Mouse (Mus musculus): ENCODE measurements around the gene Crispld2. TPM values are rescaled to one million over a fixed set of nuclear protein-coding genes. Genes with fewer than 3 reads are reported as not detected.

Crispld2 gene
- polyA plus RNA-seq, 1 experiment from 2014 or later, result 9.2 TPM

GRCm38 (mm10) chr8:120017349-120017748 is 25.1 kb downstream of the Crispld2 start:
- Histone ChIP-seq H3K9me3 (no peaks in the 10 kb centered on the region), H3K4me1 (peaks cover 13% of the 10 kb centered on the region), H3K27me3 (no peaks in the 10 kb centered on the region), H3K4me3 (no peak overlapping the region), H3K27ac (no peak overlapping the region), H3K9ac (no peak overlapping the region), H3K36me3 (no peaks in the 10 kb centered on the region), H3K4me2 (no peak overlapping the region)
- no peak for ATAC-seq (ENCODE audit: borderline replicate concordance, extremely low read depth, low FRiP score, low TSS enrichment)
- 86% methylated on average over 13 of the region's 13 CpGs for WGBS

GRCm38 (mm10) chr8:120017786-120018185 is 25.5 kb downstream of the Crispld2 start:
- Histone ChIP-seq H3K9ac (no peak overlapping the region), H3K4me1 (peaks cover 13% of the 10 kb centered on the region), H3K36me3 (no peaks in the 10 kb centered on the region), H3K9me3 (no peaks in the 10 kb centered on the region), H3K27me3 (no peaks in the 10 kb centered on the region), H3K27ac (no peak overlapping the region), H3K4me2 (no peak overlapping the region), H3K4me3 (no peak overlapping the region)
- WGBS, result 94% methylated on average over 6 of the region's 6 CpGs
- ATAC-seq (ENCODE audit: borderline replicate concordance, extremely low read depth, low FRiP score, low TSS enrichment), result no peak

GRCm38 (mm10) chr8:120018379-120018778 is 26.1 kb downstream of the Crispld2 start:
- Histone ChIP-seq H3K4me3 (no peak overlapping the region), H3K4me2 (no peak overlapping the region), H3K27me3 (no peaks in the 10 kb centered on the region), H3K9me3 (no peaks in the 10 kb centered on the region), H3K36me3 (no peaks in the 10 kb centered on the region), H3K4me1 (peaks cover 13% of the 10 kb centered on the region), H3K9ac (no peak overlapping the region), H3K27ac (no peak overlapping the region)
- ATAC-seq (ENCODE audit: borderline replicate concordance, extremely low read depth, low FRiP score, low TSS enrichment), result no peak
- 74% methylated on average over 6 of the region's 6 CpGs for WGBS

GRCm38 (mm10) chr8:120019297-120019696 is 27.1 kb downstream of the Crispld2 start:
- Histone ChIP-seq H3K27ac (no peak overlapping the region), H3K9ac (no peak overlapping the region), H3K4me2 (no peak overlapping the region), H3K36me3 (no peaks in the 10 kb centered on the region), H3K4me3 (no peak overlapping the region), H3K4me1 (peaks cover 6% of the 10 kb centered on the region), H3K27me3 (no peaks in the 10 kb centered on the region), H3K9me3 (no peaks in the 10 kb centered on the region)
- 85% methylated on average over 5 of the region's 5 CpGs for WGBS
- ATAC-seq (ENCODE audit: borderline replicate concordance, extremely low read depth, low FRiP score, low TSS enrichment), result no peak

GRCm38 (mm10) chr8:120020298-120020697 is 28.1 kb downstream of the Crispld2 start:
- Histone ChIP-seq H3K9me3 (no peaks in the 10 kb centered on the region), H3K27me3 (no peaks in the 10 kb centered on the region), H3K36me3 (no peaks in the 10 kb centered on the region), H3K4me1 (no peaks in the 10 kb centered on the region), H3K4me2 (no peak overlapping the region), H3K4me3 (no peak overlapping the region), H3K27ac (no peak overlapping the region), H3K9ac (no peak overlapping the region)
- ATAC-seq (ENCODE audit: borderline replicate concordance, extremely low read depth, low FRiP score, low TSS enrichment), result no peak
- WGBS, result 76% methylated on average over 7 of the region's 7 CpGs

- H3K36me3 ChIP-seq, result no peaks in the 10 kb centered on the region
- no peak overlapping the region for H3K4me3 ChIP-seq
- no peak overlapping the region for H3K27ac ChIP-seq
- no peaks in the 10 kb centered on the region for H3K27me3 ChIP-seq
- WGBS, result 55% methylated on average over 5 of the region's 5 CpGs
- H3K4me1 ChIP-seq, result no peaks in the 10 kb centered on the region
- H3K9ac ChIP-seq, result no peak overlapping the region
- ATAC-seq (ENCODE audit: borderline replicate concordance, extremely low read depth, low FRiP score, low TSS enrichment), result no peak
- no peak overlapping the region for H3K4me2 ChIP-seq
- no peaks in the 10 kb centered on the region for H3K9me3 ChIP-seq
Observed at GRCm38 (mm10) chr8:120026199-120026598, 34.0 kb downstream of the Crispld2 start.

GRCm38 (mm10) chr8:120026991-120027390 is 34.8 kb downstream of the Crispld2 start:
- 75% methylated on average over 6 of the region's 6 CpGs for WGBS
- H3K27me3 ChIP-seq, result no peaks in the 10 kb centered on the region
- H3K36me3 ChIP-seq, result no peaks in the 10 kb centered on the region
- H3K4me3 ChIP-seq, result no peak overlapping the region
- ATAC-seq (ENCODE audit: borderline replicate concordance, extremely low read depth, low FRiP score, low TSS enrichment), result no peak
- no peaks in the 10 kb centered on the region for H3K9me3 ChIP-seq
- H3K4me1 ChIP-seq, result no peaks in the 10 kb centered on the region
- H3K27ac ChIP-seq, result no peak overlapping the region
- H3K4me2 ChIP-seq, result no peak overlapping the region
- H3K9ac ChIP-seq, result no peak overlapping the region

- no peak overlapping the region for H3K9ac ChIP-seq
- no peak for ATAC-seq (ENCODE audit: borderline replicate concordance, extremely low read depth, low FRiP score, low TSS enrichment)
- no peaks in the 10 kb centered on the region for H3K27me3 ChIP-seq
- H3K27ac ChIP-seq, result no peak overlapping the region
- no peaks in the 10 kb centered on the region for H3K36me3 ChIP-seq
- H3K4me2 ChIP-seq, result no peak overlapping the region
- no peaks in the 10 kb centered on the region for H3K9me3 ChIP-seq
- no peak overlapping the region for H3K4me3 ChIP-seq
- 0 out of 2 replicates have a peak, but pooled peaks cover 3% of the 10 kb centered on the region for H3K4me1 ChIP-seq
- WGBS, result 58% methylated on average over 5 of the region's 5 CpGs
Observed at GRCm38 (mm10) chr8:120030447-120030846, 38.2 kb downstream of the Crispld2 start.

- no peak overlapping the region for H3K4me2 ChIP-seq
- H3K9me3 ChIP-seq, result no peaks in the 10 kb centered on the region
- WGBS, result 92% methylated on average over 5 of the region's 5 CpGs
- no peak for ATAC-seq (ENCODE audit: borderline replicate concordance, extremely low read depth, low FRiP score, low TSS enrichment)
- H3K36me3 ChIP-seq, result no peaks in the 10 kb centered on the region
- no peak overlapping the region for H3K27ac ChIP-seq
- H3K4me1 ChIP-seq, result peaks cover 8% of the 10 kb centered on the region; the same call in 1 of the 2 replicates
- no peak overlapping the region for H3K9ac ChIP-seq
- no peaks in the 10 kb centered on the region for H3K27me3 ChIP-seq
- H3K4me3 ChIP-seq, result no peak overlapping the region
Observed at GRCm38 (mm10) chr8:120032549-120033208, 40.4 kb downstream of the Crispld2 start.

- Histone ChIP-seq H3K9ac (no peak overlapping the region), H3K36me3 (no peaks in the 10 kb centered on the region), H3K4me1 (peaks cover 11% of the 10 kb centered on the region), H3K4me3 (no peak overlapping the region), H3K27ac (no peak overlapping the region), H3K4me2 (no peak overlapping the region), H3K27me3 (no peaks in the 10 kb centered on the region), H3K9me3 (no peaks in the 10 kb centered on the region)
- 34% methylated on average over 6 of the region's 6 CpGs for WGBS
- no peak for ATAC-seq (ENCODE audit: borderline replicate concordance, extremely low read depth, low FRiP score, low TSS enrichment)
Observed at GRCm38 (mm10) chr8:120034471-120034870, 42.2 kb downstream of the Crispld2 start.

- no peak overlapping the region for H3K9ac ChIP-seq
- H3K36me3 ChIP-seq, result no peaks in the 10 kb centered on the region
- no peak overlapping the region for H3K4me2 ChIP-seq
- no peaks in the 10 kb centered on the region for H3K9me3 ChIP-seq
- no peaks in the 10 kb centered on the region for H3K27me3 ChIP-seq
- no peak overlapping the region for H3K4me3 ChIP-seq
- no peak overlapping the region for H3K27ac ChIP-seq
- no peak for ATAC-seq (ENCODE audit: borderline replicate concordance, extremely low read depth, low FRiP score, low TSS enrichment)
- peaks cover 24% of the 10 kb centered on the region for H3K4me1 ChIP-seq
- WGBS, result 21% methylated on average over 9 of the region's 9 CpGs
Observed at GRCm38 (mm10) chr8:120036111-120036510, 43.9 kb downstream of the Crispld2 start.

GRCm38 (mm10) chr8:120036578-120036977 is 44.3 kb downstream of the Crispld2 start:
- H3K4me2 ChIP-seq, result no peak overlapping the region
- H3K9ac ChIP-seq, result no peak overlapping the region
- no peak overlapping the region for H3K27ac ChIP-seq
- H3K36me3 ChIP-seq, result no peaks in the 10 kb centered on the region
- H3K9me3 ChIP-seq, result no peaks in the 10 kb centered on the region
- H3K27me3 ChIP-seq, result no peaks in the 10 kb centered on the region
- WGBS, result 66% methylated on average over 4 of the region's 4 CpGs
- H3K4me1 ChIP-seq, result peaks cover 26% of the 10 kb centered on the region
- H3K4me3 ChIP-seq, result no peak overlapping the region
- ATAC-seq (ENCODE audit: borderline replicate concordance, extremely low read depth, low FRiP score, low TSS enrichment), result no peak

GRCm38 (mm10) chr8:120037199-120037598 is 45.0 kb downstream of the Crispld2 start:
- Histone ChIP-seq H3K4me2 (no peak overlapping the region), H3K4me1 (peaks cover 26% of the 10 kb centered on the region), H3K9ac (no peak overlapping the region), H3K27me3 (no peaks in the 10 kb centered on the region), H3K9me3 (no peaks in the 10 kb centered on the region), H3K4me3 (no peak overlapping the region), H3K36me3 (no peaks in the 10 kb centered on the region), H3K27ac (no peak overlapping the region)
- no peak for ATAC-seq (ENCODE audit: borderline replicate concordance, extremely low read depth, low FRiP score, low TSS enrichment)
- WGBS, result 62% methylated on average over 15 of the region's 15 CpGs

Data from lung, embryonic 15.5 days (tissue).